Mouse (Mus musculus): ENCODE data around the gene Psrc1. TPM values are rescaled to one million over a fixed set of nuclear protein-coding genes. Genes with fewer than 3 reads are reported as not detected.
A peak's percentile ranks its signal among the peaks of the same experiment; 100 is the strongest.

Psrc1 gene
- polyA plus RNA-seq, 1 experiment from 2014 or later = 21.9 TPM

- H3K4me1 ChIP-seq (ENCODE audit: control insufficient read depth, insufficient read depth, low read length) = 0 out of 2 replicates have a peak, but pooled peaks cover 2% of the 10 kb centered on the region
- H3K36me3 ChIP-seq (ENCODE audit: control insufficient read depth, insufficient read depth) = no peaks in the 10 kb centered on the region
- no peak overlapping the region for H3K9ac ChIP-seq (ENCODE audit: low read length)
- no peak overlapping the region for H3K27ac ChIP-seq (ENCODE audit: low read length)
- H3K4me2 ChIP-seq (ENCODE audit: low read depth, low read length) = no peak overlapping the region
- no peak overlapping the region for H3K4me3 ChIP-seq (ENCODE audit: low read length)
- H3K9me3 ChIP-seq (replicated peaks; ENCODE audit: control insufficient read depth, low read length) = no peaks in the 10 kb centered on the region
- no peaks in the 10 kb centered on the region for H3K27me3 ChIP-seq (ENCODE audit: control insufficient read depth, insufficient read depth, low read length)
- ATAC-seq (replicated peaks; ENCODE audit: extremely low read depth, insufficient read depth, low FRiP score) = no peak
- WGBS = 67% methylated on average over 5 of the region's 5 CpGs
Observed at GRCm38 (mm10) chr3:108400442-108400841, 16.8 kb downstream of the Psrc1 start.

DNA sequence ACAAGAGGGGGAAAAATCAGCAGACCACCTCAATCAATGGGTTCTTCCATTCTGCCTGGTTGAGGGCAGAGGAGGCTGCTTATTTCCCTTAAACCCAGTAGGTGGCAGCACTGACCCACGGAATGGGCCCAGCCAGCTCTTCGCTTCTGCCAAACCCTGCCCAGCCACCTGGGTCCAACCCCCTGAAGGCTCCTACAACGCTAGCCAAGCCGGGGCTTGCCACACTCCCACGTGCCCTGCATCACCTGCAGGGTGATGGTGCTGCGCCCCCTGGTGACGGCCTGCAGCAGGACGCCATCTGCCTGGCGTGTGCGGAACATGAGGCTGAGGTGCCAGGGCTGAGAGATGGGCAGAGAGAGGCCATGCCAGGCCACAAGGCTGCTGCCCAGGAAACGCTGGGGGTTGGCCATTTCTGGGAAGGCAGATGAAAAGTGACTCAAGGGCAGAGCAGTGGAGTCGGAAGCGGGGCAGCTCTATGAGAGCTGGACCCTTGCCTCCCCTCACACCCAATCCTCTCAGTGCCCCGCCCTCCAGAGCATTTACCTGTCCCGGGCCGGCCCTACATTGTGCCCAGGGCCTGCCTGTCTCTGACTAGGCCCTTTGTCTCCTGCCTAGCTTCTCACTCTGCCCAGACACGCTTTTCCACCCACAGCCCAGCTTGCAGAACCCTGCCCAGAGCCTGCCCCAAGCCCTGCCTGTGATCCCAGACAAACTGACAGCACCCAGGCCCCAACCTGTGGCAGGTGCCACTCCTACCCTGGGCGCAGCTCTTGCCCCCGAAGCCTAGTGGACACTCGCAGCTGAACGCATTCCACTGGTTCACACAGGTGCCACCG lies 18.3 kb downstream of the Psrc1 start:
- H3K27me3 ChIP-seq (ENCODE audit: control insufficient read depth, insufficient read depth, low read length) = no peaks in the 10 kb centered on the region
- no peaks in the 10 kb centered on the region for H3K9me3 ChIP-seq (replicated peaks; ENCODE audit: control insufficient read depth, low read length)
- H3K27ac ChIP-seq (ENCODE audit: low read length) = no peak overlapping the region
- no peak overlapping the region for H3K4me3 ChIP-seq (ENCODE audit: low read length)
- 0 out of 2 replicates have a peak, but pooled peaks cover 2% of the 10 kb centered on the region for H3K4me1 ChIP-seq (ENCODE audit: control insufficient read depth, insufficient read depth, low read length)
- H3K36me3 ChIP-seq (ENCODE audit: control insufficient read depth, insufficient read depth) = no peaks in the 10 kb centered on the region
- H3K4me2 ChIP-seq (ENCODE audit: low read depth, low read length) = peak overlapping the region; percentile 48
- peak; percentile 93 for ATAC-seq (replicated peaks; ENCODE audit: extremely low read depth, insufficient read depth, low FRiP score)
- 34% methylated on average over 22 of the region's 22 CpGs for WGBS
- 0 out of 2 replicates have a peak overlapping the region, but pooled peaks have one; percentile 45 for H3K9ac ChIP-seq (ENCODE audit: low read length)

DNA sequence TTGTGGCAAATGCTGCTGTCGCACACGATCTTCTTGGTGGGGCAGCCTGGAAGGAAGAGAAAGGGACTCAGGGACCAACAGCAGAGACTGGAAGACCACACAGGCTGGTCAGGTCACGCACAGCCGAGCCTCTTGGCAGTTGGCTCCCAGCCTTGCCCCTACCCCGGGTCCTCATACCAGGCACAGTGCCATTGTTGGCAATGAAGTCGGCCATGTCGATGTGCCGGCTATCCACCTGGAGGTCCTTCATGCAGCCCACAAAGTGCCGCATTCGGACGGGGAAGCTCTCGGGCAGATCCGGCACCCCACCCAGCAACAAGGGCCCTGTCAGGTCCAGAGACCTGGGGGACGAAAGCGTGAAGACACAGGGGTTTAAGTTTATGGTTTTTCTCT lies 18.9 kb downstream of the Psrc1 start:
- Histone ChIP-seq H3K9ac (ENCODE audit: low read length) (no peak overlapping the region), H3K9me3 (replicated peaks; ENCODE audit: control insufficient read depth, low read length) (no peaks in the 10 kb centered on the region), H3K4me3 (ENCODE audit: low read length) (no peak overlapping the region), H3K4me2 (ENCODE audit: low read depth, low read length) (no peak overlapping the region), H3K27ac (ENCODE audit: low read length) (no peak overlapping the region), H3K36me3 (ENCODE audit: control insufficient read depth, insufficient read depth) (no peaks in the 10 kb centered on the region), H3K4me1 (ENCODE audit: control insufficient read depth, insufficient read depth, low read length) (0 out of 2 replicates have a peak, but pooled peaks cover 2% of the 10 kb centered on the region), H3K27me3 (ENCODE audit: control insufficient read depth, insufficient read depth, low read length) (no peaks in the 10 kb centered on the region)
- ATAC-seq (replicated peaks; ENCODE audit: extremely low read depth, insufficient read depth, low FRiP score) = no peak
- WGBS = 90% methylated on average over 15 of the region's 15 CpGs

DNA sequence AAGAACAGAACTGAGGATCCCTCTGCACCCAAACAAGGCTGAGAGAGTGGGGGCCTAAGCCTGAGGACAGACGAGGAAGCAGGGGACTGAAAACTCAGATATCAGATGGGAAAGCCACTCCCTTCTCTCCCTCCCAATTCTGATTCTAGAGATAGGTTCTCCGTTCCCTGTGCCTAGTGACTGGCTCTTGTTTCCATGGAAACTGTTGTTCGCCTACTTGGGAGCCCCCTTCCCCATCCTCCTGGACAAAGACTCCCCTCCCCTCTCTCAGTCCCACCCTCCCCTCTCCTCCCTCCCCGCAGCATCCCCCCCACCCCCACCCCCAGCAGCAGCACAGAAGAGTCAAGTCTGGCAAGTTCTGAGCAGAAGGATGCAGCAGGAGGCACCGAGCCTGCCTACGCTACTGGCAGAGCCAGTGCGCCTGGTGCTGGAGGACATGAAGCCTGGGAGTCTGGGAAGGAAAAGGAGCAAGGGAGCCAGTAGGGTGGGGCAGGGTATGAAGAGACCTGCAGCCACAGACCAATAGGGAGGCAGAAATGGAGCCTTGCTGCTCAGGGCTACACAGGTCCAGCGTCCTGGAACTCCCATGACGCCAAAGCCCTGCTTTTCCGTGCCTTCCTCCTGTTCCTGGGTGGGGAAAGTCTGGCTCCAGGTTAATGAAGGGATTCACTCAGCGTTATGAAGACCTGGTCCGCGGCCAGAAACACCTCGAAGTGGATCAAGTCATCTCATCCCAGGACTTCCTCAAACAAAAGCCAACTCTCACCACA lies 22.1 kb downstream of the Psrc1 start:
- Histone ChIP-seq H3K27me3 (ENCODE audit: control insufficient read depth, insufficient read depth, low read length) (no peaks in the 10 kb centered on the region), H3K4me3 (ENCODE audit: low read length) (no peak overlapping the region), H3K9ac (ENCODE audit: low read length) (no peak overlapping the region), H3K27ac (ENCODE audit: low read length) (no peak overlapping the region), H3K4me2 (ENCODE audit: low read depth, low read length) (no peak overlapping the region), H3K4me1 (ENCODE audit: control insufficient read depth, insufficient read depth, low read length) (0 out of 2 replicates have a peak, but pooled peaks cover 2% of the 10 kb centered on the region), H3K9me3 (replicated peaks; ENCODE audit: control insufficient read depth, low read length) (no peaks in the 10 kb centered on the region), H3K36me3 (ENCODE audit: control insufficient read depth, insufficient read depth) (no peaks in the 10 kb centered on the region)
- WGBS = 48% methylated on average over 14 of the region's 14 CpGs
- no peak for ATAC-seq (replicated peaks; ENCODE audit: extremely low read depth, insufficient read depth, low FRiP score)

GRCm38 (mm10) chr3:108406306-108406885 lies 22.8 kb downstream of the Psrc1 start:
- Histone ChIP-seq H3K4me2 (ENCODE audit: low read depth, low read length) (no peak overlapping the region), H3K4me1 (ENCODE audit: control insufficient read depth, insufficient read depth, low read length) (0 out of 2 replicates have a peak, but pooled peaks cover 2% of the 10 kb centered on the region), H3K9ac (ENCODE audit: low read length) (no peak overlapping the region), H3K36me3 (ENCODE audit: control insufficient read depth, insufficient read depth) (no peaks in the 10 kb centered on the region), H3K9me3 (replicated peaks; ENCODE audit: control insufficient read depth, low read length) (no peaks in the 10 kb centered on the region), H3K4me3 (ENCODE audit: low read length) (no peak overlapping the region), H3K27ac (ENCODE audit: low read length) (no peak overlapping the region), H3K27me3 (ENCODE audit: control insufficient read depth, insufficient read depth, low read length) (no peaks in the 10 kb centered on the region)
- no peak for ATAC-seq (replicated peaks; ENCODE audit: extremely low read depth, insufficient read depth, low FRiP score)
- WGBS = 88% methylated on average over 24 of the region's 24 CpGs

- Histone ChIP-seq H3K4me2 (ENCODE audit: low read depth, low read length) (no peak overlapping the region), H3K4me1 (ENCODE audit: control insufficient read depth, insufficient read depth, low read length) (no peaks in the 10 kb centered on the region), H3K27ac (ENCODE audit: low read length) (no peak overlapping the region), H3K9ac (ENCODE audit: low read length) (no peak overlapping the region), H3K9me3 (replicated peaks; ENCODE audit: control insufficient read depth, low read length) (0 out of 2 replicates have a peak, but pooled peaks cover 3% of the 10 kb centered on the region), H3K27me3 (ENCODE audit: control insufficient read depth, insufficient read depth, low read length) (no peaks in the 10 kb centered on the region), H3K4me3 (ENCODE audit: low read length) (no peak overlapping the region), H3K36me3 (ENCODE audit: control insufficient read depth, insufficient read depth) (no peaks in the 10 kb centered on the region; the same call in 1 of the 2 replicates)
- no peak for ATAC-seq (replicated peaks; ENCODE audit: extremely low read depth, insufficient read depth, low FRiP score)
- 81% methylated on average over 8 of the region's 8 CpGs for WGBS
Observed at GRCm38 (mm10) chr3:108408517-108409008, 24.9 kb downstream of the Psrc1 start.

DNA sequence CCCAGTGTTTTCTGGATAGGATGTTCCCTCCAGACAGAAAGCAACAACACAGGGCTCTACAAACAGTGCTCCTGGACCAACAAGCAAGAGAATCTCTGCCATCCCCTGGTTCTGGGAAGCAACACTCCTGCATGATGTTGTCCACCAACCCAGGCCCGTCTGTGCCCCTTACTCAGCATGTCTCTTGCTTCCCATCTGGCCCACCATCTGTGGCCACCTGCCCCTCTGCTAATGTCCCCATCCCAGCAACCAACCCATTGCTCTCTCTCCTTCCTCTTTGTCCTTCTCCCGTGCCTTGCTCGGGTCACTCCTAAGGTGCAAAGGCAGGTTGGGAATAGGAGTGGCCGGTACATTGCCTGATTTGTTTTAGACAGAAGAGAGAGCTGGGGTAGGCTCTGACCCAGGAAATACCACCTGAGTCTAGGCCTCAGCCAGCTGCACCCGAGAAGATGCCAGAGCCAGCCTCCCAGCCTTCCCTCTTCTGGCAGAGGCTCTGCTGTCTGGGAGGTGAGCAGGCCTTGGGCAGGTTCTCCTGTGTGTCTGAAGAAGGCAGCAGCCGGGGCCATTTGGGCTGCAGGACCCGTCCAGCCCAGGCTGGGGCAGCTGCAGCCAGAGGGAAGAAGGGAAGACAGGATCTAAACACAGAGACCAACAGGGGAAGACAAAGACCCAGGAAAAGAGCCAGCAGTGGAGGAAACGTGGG lies 26.2 kb downstream of the Psrc1 start:
- Histone ChIP-seq H3K36me3 (ENCODE audit: control insufficient read depth, insufficient read depth) (no peaks in the 10 kb centered on the region; the same call in 1 of the 2 replicates), H3K4me1 (ENCODE audit: control insufficient read depth, insufficient read depth, low read length) (no peaks in the 10 kb centered on the region; the same call in 1 of the 2 replicates), H3K27ac (ENCODE audit: low read length) (no peak overlapping the region), H3K4me2 (ENCODE audit: low read depth, low read length) (no peak overlapping the region), H3K9ac (ENCODE audit: low read length) (no peak overlapping the region), H3K4me3 (ENCODE audit: low read length) (no peak overlapping the region), H3K27me3 (ENCODE audit: control insufficient read depth, insufficient read depth, low read length) (no peaks in the 10 kb centered on the region), H3K9me3 (replicated peaks; ENCODE audit: control insufficient read depth, low read length) (peaks cover 6% of the 10 kb centered on the region; the same call in 1 of the 2 replicates)
- 61% methylated on average over 8 of the region's 8 CpGs for WGBS
- ATAC-seq (replicated peaks; ENCODE audit: extremely low read depth, insufficient read depth, low FRiP score) = no peak

DNA sequence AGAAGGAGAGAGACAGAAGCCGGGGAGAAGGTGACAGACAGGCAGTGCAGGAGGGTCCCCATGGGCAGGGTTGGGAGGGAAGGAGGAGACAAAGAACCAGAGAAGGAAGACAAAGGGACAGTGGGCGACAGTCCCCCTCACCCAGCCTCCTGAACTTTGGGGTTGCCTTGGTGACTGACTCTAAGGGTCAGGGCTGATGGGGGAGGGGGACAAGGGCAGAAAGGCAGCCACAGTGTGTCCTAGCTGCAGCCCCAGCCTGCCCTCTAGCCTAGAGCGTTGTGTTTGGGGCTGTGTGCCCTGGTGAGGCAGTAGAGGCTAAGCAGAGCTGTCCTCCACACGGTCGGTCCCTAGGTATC lies 26.7 kb downstream of the Psrc1 start:
- 48% methylated on average over 5 of the region's 5 CpGs for WGBS
- peak overlapping the region; percentile 13; the same call in 1 of the 2 replicates for H3K9ac ChIP-seq (ENCODE audit: low read length)
- H3K4me2 ChIP-seq (ENCODE audit: low read depth, low read length) = no peak overlapping the region
- peaks cover 6% of the 10 kb centered on the region; the same call in 1 of the 2 replicates for H3K9me3 ChIP-seq (replicated peaks; ENCODE audit: control insufficient read depth, low read length)
- no peaks in the 10 kb centered on the region for H3K27me3 ChIP-seq (ENCODE audit: control insufficient read depth, insufficient read depth, low read length)
- no peak overlapping the region for H3K4me3 ChIP-seq (ENCODE audit: low read length)
- ATAC-seq (replicated peaks; ENCODE audit: extremely low read depth, insufficient read depth, low FRiP score) = no peak
- no peak overlapping the region for H3K27ac ChIP-seq (ENCODE audit: low read length)
- no peaks in the 10 kb centered on the region; the same call in 1 of the 2 replicates for H3K36me3 ChIP-seq (ENCODE audit: control insufficient read depth, insufficient read depth)
- peaks cover 4% of the 10 kb centered on the region; the same call in 1 of the 2 replicates for H3K4me1 ChIP-seq (ENCODE audit: control insufficient read depth, insufficient read depth, low read length)
